Mouse (Mus musculus) embryonic fibroblast, embryonic 13.5 days (primary cell): ENCODE data around the gene Kcnq2. TPM values are rescaled to one million over a fixed set of nuclear protein-coding genes. Genes with fewer than 3 reads are reported as not detected.

Source experiments
- H3K27ac ChIP-seq: 2 replicates; pipeline ENCODE4 v1.5.1; 2012; ENCODE audit warnings: low read length, control low read depth, inconsistent platforms; ENCODE audit not compliant: insufficient read depth
- H3K4me1 ChIP-seq: 2 replicates; pipeline ENCODE4 v1.6.1; 2011; ENCODE audit warnings: low read length; ENCODE audit not compliant: control insufficient read depth, insufficient read depth
- H3K4me3 ChIP-seq: 2 replicates; pipeline ENCODE4 v1.5.1; 2011; ENCODE audit warnings: mild to moderate bottlenecking, control low read depth, low read length; ENCODE audit not compliant: insufficient read depth
- CTCF ChIP-seq: IDR thresholded peaks from 2 replicates; pipeline ENCODE4 v1.5.1; 2011; ENCODE audit warnings: mild to moderate bottlenecking, control low read depth, low read length, moderate library complexity, borderline replicate concordance; ENCODE audit not compliant: insufficient read depth
- POLR2A ChIP-seq: IDR thresholded peaks from 2 replicates; pipeline ENCODE4 v1.6.1; 2011; ENCODE audit warnings: low read depth, mild to moderate bottlenecking, control low read depth, low read length, moderate library complexity
- polyA plus RNA-seq: library from polyadenylated mRNA; stranded (reverse); fragments of >200 nt; gene quantifications from 2 replicates; pipeline ENCODE4 v1.2.4, GENCODE M21; 2011; ENCODE audit warnings: low read depth; ENCODE audit not compliant: missing spikeins, insufficient read length

The Kcnq2 gene
- polyA plus RNA-seq, 1 experiment, result not detected

DNA sequence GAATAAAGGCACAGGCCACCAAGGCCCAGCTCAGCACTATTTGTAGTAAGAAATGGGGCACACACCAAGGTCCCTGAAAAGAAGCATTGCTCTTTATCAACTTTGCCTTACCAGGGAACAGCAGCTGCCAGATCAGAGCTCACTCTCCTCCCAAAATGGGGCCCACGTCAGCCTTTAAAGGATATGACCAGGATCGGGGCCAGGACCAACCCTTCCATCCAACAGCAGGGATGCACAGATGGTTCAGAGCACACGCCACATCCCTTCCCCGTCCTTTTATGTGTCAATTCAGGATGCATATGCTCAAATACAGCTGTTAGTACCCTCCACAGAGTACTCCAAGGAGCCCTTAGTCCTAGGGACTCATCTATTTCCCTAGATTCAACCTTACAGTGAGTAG, 4.9 kb downstream of the Kcnq2 start:
- no peak overlapping the region for H3K4me3 ChIP-seq
- H3K4me1 ChIP-seq, result no peaks in the 10 kb centered on the region
- no peak for TF ChIP-seq POLR2A
- TF ChIP-seq CTCF, result no peak
- H3K27ac ChIP-seq, result no peak overlapping the region

DNA sequence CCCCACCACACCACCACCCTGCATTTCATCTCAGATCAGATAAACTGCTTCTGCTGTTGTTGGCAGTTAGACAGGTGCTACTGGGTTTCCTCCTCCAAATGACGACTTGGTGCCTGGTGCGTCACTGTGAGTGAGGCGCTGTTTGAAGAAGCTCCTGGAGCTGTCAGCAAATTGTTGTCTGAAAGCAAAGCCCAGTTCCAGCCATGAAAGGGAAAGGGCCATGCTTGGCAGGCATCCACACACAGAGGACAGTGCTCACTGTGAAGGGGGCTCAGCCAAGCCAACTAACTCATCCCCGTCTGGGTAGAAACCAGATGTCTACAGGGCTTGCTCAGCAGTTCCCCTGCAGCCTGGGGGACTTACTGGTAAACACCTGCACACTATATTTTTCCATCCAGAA, 6.1 kb downstream of the Kcnq2 start:
- Histone ChIP-seq H3K27ac (no peak overlapping the region), H3K4me3 (no peak overlapping the region), H3K4me1 (no peaks in the 10 kb centered on the region)
- TF ChIP-seq POLR2A (no peak), CTCF (no peak)

DNA sequence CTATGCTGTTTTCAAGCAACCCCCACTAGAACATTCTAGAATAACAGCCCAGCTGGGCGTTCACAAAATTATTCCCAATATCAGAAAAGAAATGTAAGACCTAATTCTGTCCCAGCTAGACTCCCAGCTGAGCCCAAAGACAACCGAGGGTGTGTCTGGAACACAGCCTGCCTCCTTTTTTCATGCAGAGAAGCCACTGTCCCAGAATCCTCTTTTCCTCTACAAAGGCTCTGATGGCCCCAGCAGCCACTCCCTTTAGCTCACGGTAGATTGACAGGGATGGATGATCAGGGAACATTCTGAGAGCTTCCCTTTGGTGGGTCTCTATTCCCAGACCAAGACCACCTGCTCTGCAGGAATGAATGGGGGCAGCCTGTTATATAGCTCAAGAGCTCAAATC, 7.3 kb downstream of the Kcnq2 start:
- Histone ChIP-seq H3K27ac (no peak overlapping the region), H3K4me1 (no peaks in the 10 kb centered on the region), H3K4me3 (no peak overlapping the region)
- no peak for TF ChIP-seq CTCF
- no peak for TF ChIP-seq POLR2A

DNA sequence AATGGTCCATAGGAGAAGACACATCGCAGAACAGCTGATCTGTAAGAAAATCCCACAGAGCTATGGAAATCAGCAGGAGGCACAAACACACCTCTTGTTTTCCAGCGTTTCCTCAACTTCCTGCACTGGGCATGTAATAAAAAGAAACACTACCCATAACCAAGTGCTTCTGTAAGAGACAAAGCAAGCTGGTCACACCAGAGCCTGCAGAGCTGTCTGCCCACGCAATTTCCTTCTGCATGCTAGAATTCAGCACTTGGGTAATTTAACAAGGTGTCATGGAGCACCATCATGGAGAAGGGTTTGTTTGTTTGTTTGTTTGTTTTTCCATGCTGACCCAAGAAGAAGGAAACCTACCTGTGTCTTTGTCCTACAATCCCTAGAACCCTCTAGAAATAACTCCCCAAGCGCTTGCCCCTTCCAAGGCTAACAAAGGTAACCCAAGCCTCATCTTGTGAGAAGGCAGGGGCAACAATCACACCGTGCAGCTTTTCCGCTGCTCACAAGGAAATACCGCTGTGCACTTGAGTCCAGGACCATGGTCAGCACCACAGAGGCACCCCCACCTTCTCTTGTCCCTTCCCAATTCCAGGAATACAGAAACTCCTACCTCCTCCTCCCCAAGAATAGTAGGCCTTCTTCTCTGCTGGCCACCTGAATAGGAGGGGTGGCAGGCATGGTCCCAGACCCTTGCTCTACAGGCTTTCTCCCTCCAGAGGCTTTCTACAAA, 9.2 kb downstream of the Kcnq2 start:
- H3K4me1 ChIP-seq, result no peaks in the 10 kb centered on the region
- TF ChIP-seq POLR2A (no peak), CTCF (no peak)
- no peak overlapping the region for H3K4me3 ChIP-seq
- H3K27ac ChIP-seq, result no peak overlapping the region

DNA sequence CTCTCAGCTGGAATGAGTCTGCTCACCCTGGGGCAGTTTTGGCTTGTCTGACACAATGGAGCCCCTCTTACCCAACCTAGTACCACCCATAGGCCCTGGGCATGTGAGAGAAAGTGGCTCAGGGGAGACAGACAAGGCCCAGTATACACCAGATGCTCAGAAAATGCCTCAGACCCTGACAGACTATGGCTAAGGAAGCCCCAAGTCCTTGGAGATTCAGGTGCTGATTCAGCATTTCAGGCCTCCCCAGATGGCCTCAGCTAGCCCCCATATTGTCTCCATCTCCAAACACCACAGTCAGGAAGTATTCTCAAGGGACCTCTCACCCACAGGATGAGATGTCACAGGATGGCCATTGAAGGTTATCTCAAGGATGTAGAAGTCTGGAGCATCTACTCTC, 12.5 kb downstream of the Kcnq2 start:
- no peaks in the 10 kb centered on the region for H3K4me1 ChIP-seq
- no peak overlapping the region for H3K27ac ChIP-seq
- no peak overlapping the region for H3K4me3 ChIP-seq
- no peak for TF ChIP-seq CTCF
- TF ChIP-seq POLR2A, result no peak

DNA sequence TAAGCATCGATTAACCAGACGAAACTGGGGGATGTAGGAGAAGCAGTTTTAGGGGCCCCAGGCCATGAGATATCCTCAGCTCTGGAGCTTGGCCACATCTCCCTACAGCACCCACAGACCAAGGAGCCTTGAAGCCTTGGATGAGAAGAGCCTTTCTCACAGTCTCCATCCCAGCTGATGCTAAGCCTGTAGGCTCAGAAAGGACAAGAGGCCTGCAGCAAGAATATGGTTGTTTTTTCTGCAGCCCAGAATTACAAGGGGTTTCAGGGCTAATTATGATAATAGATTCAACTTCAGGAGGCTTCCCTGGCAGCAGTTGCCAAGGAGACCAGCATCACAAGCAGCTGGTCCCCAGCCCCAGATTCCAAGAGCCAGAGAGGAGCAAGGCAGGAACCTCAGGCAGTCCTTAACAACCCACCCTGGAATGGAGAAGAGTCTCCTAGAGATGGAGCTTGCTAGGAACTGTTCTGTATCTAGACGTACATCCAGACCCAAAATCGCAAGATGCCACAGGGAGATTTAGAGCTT, 14.1 kb downstream of the Kcnq2 start:
- no peak overlapping the region for H3K4me3 ChIP-seq
- TF ChIP-seq POLR2A, result no peak
- no peak for TF ChIP-seq CTCF
- H3K4me1 ChIP-seq, result no peaks in the 10 kb centered on the region
- no peak overlapping the region for H3K27ac ChIP-seq

DNA sequence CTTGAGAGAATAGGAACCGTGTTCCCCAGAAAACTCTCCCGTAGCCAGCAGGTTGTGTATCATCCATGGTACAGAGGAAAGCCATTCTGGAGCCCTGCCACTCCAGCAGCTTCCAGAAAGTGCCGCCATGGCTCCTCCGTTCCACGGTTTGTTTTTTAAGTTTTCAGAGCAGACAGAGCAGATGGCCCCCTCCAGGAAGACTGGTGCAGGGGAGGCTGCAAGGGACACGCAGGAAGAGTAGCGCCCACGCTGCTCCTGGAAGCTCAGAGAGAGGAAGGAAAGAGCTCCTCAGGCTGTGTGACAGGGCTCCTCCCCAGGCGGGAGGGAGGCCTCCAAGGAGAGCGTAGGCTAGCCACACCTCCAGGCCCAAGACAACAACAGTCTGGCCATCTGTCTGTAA, 15.1 kb downstream of the Kcnq2 start:
- TF ChIP-seq CTCF, result no peak
- Histone ChIP-seq H3K4me3 (no peak overlapping the region), H3K27ac (no peak overlapping the region), H3K4me1 (no peaks in the 10 kb centered on the region)

DNA sequence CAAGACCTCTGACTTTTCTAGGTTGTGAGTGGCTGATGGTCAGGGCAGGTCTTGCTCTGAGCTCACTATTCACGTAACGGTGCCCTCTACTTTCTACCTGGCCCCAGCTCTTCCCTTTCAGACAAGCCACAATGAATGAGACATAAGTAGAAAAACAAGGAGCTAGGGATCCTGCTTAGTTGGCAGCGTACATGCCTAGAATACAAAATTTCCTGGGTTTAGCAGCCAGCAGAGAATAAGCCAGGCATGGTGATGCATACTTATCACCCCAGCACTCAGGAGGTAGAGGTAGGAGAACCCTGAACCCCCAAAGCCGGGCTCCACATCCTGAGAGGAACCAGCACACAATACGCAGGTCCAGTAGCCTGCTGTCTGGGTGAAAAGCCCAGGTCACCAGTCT, 18.7 kb downstream of the Kcnq2 start:
- TF ChIP-seq POLR2A (no peak), CTCF (no peak)

DNA sequence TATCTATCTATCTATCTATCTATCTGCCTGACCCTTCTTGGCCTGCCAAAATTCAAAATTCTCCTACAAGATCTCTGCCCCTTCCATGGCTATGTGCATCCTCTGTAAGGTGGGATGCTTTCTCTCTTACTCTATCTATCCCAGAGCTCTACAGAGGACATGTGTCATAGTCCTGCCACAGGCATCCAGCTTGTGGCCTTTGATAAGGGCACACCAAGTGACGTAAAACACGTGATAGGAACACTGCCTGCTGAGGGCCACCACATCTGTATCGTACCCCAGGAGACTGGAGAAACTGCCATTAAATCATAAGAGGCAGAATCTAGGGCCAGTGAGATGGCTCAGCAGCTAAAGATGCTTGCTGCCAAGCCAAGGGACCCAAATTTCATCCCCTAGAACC, 19.7 kb downstream of the Kcnq2 start:
- Histone ChIP-seq H3K4me3 (no peak overlapping the region), H3K4me1 (no peaks in the 10 kb centered on the region), H3K27ac (no peak overlapping the region)
- TF ChIP-seq POLR2A, result no peak
- TF ChIP-seq CTCF, result no peak

More for the DNA sequence above, 18.7 kb downstream of the Kcnq2 start:
- H3K4me1 ChIP-seq, result no peaks in the 10 kb centered on the region
- no peak overlapping the region for H3K4me3 ChIP-seq
- no peak overlapping the region for H3K27ac ChIP-seq

DNA sequence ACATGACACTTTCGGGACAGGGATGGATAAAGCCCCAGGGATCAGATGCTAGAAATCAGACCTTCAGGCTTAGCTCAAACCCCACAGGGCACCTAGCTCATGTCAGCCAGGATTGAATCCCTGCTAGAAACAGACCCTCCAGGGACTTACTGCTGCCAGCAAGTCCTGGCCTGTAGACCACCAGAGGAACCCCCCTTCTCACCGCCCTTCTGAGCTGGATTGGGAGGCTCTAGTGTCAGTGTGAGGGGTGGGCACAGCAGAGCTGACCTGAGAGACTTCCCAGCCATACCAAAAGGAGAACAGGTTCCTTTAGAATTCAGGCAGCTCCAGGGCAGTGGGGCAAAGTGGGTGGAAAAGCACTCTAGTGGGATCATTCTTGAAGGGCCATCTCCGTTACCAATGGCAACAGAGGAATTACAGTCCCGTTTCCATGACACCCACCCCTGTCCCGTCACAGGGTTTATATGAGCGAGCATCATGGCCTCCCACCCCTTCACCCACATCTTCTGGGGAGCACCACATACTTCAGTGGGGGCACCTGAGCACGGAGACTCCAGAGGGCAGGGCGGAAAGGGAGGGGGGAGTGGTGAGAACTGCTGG, 21.2 kb downstream of the Kcnq2 start:
- no peak overlapping the region for H3K4me3 ChIP-seq
- H3K27ac ChIP-seq, result no peak overlapping the region
- TF ChIP-seq POLR2A (no peak), CTCF (no peak)
- H3K4me1 ChIP-seq, result no peaks in the 10 kb centered on the region

DNA sequence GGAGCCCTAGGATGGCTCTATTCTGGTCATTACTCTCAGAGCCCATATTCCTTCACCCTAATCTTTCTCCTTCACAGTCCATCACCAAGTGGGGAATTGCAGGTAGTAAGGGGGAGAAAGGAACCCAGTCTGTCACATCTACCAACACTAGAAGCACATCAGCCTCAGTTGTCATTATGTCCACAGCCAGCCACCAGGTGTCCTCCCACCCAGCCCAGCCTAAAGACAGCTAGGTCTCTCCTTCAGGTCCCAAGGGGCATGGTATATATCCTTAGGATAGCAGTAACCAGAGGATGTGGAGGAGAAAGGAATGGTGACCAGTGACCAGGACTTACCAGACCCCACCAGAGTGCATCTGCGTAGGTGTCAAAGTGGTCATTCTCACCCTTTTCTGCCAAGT, 23.4 kb downstream of the Kcnq2 start:
- no peaks in the 10 kb centered on the region for H3K4me1 ChIP-seq
- no peak overlapping the region for H3K4me3 ChIP-seq
- TF ChIP-seq POLR2A, result no peak
- TF ChIP-seq CTCF, result no peak

More for the DNA sequence above, 23.4 kb downstream of the Kcnq2 start:
- H3K27ac ChIP-seq, result no peak overlapping the region
